Mouse (Mus musculus) kidney, postnatal 10 days (tissue): ENCODE measurements around the gene Me1.

Experiments used
- DNase-seq: peaks from one replicate; pipeline ENCODE4 v3.0.0; 2021; ENCODE audit warnings: mixed read lengths

Me1 gene

DNA sequence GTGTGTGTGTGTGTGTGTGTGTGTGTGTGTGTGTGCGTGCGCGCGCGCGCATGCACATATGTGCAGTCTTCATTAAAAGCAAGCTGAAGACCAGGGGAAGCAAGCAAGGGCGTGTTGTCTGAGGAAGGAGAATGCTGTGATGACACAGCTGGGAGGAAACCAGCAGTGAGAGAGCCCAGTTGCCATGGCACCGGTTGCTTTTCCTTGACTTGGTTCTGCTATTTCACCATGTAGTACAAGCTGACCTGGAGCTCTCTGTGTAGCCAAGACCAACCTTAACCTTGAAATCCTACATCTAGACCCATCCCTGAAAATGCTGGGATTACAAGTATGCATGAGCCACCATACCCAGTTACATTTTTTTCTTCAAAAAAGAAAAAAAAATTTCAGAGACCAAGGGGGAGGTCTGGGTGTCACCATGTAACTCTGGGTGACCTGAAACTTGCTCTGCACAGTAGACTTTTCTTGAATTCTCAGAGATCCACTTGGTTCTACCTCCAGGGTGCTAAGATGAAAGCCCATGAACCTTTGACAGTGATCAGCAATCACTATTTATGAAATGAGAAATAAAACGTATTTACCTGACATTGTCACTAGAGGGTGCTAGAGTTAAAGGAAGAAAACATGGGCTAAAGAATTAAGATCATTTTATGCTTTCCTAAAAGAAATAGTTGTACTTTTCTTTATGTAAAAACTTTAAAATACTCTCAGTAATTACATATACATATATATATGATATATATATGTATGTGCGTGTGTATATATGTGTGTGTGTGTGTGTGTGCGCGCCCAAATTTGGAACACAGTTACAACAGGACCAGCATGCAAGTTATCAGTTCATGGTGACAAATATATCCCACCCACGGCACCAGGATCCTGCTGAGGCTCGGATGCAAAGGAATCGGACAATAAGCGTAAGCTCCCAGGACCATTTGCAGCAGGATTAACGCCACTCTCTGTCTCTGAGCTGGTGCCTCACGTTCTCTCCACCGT, 102.8 kb downstream of the Me1 start:
- no peak for DNase-seq

DNA sequence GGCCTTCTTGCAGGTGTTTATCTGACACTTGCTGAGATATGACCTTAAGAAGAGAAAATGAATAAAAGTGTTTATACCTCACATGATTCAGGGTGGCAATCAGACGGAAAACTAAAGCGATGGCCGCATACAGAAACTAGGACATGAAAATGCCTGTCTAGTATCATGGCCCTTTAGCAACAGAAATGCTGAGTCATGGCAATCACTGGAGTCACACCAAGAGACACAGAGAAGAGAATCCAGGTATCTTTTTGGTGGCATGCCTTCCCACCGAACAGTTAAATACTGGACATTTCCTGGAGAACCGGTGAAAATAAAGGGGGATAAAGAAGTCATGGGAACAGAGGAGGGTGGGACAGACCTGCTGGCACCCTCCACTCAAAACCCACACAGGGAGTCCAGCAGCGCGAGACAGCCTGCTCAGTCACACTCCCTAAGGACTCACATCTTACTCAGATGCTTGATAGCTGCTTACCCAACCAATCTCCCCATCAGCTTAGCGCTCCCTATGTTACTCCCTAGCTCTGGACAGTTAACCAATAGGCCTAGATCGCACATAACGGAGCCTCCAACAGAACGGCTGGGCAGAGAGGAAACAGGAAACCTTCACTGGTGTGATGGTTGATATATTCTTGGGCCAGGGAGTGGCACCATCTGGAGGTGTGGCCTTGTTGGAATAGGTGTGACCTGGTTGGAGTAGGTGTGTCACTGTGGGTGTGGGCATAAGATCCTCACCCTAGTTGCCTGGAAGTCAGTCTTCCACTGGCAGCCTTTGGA, 108.5 kb downstream of the Me1 start:
- no peak for DNase-seq

DNA sequence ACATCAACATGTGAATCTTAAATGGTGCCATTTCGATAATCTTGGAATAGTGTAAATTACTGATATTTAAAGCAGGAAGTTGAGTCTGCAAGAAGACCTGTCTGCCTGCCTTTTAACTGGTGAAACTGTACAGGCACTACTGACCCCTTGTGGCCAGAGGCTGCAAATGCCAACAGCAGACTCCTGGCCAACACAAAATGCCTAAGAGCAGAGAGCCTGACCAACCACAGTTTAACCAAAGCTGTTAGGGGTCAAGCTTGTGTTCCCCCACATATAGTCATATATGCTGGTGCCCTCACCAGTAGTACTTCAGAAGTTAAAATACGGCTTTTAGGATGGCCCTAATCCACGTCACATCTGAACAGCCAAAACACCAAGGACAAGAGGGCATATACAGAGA, 112.0 kb downstream of the Me1 start:
- peak; percentile 80 for DNase-seq

DNA sequence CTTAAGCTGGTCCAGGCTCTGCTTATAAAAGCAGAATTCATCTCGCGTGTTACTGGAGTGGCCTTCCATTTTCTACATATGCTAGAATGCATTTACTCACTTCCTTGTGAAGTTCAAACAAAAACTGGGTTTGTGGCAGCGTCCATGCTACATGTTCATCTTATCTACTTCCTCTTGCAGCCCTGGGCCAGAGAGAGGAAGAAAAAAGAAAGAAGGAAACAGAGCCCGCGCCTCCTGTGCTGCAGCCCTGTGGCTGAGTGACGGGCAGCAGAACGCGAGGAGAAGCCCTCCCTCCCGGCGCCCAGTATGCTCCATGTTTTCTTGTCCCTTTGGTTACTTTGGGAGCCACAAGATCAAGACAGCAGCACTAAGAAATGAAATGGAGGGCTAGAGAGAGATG, 116.1 kb downstream of the Me1 start:
- DNase-seq: no peak

DNA sequence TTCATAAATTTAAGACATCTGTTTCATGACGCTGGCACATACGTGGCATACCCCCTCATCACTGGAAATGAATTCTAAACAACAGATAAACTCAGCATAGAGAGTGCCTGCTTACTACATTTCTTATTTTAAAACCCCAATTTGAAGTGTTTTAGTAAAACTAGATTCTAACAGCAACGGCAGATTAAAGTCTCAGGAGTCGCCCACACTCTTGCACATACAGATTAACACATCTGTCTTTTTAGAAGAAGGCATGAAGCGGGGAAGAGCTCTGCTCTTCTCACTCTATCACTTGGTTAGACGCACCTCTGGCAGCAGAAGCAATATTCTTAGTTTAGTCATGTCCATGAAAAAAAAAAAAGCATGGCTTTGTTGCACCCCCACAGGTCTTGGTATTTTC, 120.6 kb downstream of the Me1 start:
- DNase-seq: no peak

DNA sequence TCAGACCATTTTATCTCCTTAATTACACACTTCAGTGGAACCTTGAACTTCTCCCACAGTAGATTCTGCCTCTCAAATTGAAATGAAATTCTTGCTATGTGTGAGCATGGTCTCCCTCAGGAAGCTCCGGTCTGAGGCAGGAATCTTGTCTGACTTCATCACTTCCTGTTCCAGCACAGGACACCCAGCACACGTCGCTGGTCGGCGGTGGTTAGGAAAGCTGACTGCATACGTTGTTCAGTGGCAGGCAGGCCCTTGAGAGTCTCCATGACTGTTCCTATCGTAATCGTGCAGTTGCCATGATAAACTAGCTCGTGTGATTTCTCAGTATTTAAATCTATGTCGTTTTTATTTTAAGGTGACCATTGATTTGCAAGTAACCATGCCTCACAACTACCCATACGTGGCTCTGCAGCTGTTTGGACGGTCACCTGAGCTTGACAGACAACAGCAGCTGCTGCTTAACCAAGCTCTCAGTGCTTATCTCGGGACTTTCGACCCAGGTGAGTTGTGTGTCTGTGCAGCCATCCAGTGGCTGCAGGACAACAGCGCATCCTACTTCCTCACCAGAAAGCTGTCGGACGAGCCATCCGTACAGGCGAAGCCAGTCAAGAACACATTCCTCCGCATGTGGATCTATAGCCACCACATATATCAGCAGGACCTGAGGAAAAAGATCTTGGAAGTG, 122.0 kb downstream of the Me1 start:
- no peak for DNase-seq

DNA sequence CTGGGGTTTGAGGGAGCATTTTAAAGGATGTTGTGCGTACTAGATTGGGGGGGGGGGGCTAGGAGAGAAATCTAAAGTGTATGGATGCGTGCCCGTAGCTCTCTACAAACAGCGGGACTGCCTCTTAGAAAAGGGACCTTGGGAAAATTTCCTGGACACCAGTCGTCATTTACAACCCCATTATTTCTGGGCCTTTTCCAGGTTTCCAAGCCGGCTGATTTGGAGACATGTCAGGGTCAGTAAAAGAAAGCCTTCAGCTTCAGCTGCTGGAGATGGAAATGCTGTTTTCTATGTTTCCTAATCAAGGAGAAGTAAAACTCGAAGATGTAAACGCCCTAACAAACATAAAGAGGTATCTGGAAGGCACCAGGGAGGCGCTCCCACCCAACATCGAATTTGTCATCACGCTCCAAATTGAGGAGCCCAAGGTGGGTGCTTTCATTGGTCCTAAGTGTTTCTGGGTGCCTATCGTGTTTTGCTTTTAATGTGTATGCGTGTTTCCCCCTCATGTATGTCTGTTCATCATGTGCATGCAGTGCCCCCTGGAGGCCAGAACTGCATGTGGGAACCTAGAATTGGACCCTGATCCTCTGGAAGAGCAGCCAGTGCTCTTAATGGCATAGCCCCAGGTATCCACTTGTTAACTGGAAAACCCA, 123.0 kb downstream of the Me1 start:
- peak; percentile 90 for DNase-seq

DNA sequence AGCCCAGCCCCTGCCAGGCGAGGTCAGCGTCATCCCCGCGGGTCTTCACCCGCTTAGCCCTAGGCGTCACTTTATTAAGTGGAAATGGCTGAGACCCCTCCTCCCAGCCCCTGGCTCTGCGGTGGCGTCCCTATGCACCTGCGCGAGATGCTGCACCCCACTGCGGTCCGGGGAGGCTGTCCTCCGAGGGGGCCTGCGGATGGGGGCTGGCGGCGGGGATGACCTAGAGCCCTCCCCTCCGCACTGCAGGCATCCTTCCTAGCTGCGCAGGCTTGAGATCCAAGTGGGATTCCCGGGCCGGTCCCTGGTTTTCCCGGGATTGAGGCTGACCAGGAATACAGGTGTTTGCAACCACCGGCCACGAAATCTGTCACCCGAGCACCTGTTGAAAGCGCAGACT, 123.6 kb downstream of the Me1 start:
- DNase-seq: no peak

DNA sequence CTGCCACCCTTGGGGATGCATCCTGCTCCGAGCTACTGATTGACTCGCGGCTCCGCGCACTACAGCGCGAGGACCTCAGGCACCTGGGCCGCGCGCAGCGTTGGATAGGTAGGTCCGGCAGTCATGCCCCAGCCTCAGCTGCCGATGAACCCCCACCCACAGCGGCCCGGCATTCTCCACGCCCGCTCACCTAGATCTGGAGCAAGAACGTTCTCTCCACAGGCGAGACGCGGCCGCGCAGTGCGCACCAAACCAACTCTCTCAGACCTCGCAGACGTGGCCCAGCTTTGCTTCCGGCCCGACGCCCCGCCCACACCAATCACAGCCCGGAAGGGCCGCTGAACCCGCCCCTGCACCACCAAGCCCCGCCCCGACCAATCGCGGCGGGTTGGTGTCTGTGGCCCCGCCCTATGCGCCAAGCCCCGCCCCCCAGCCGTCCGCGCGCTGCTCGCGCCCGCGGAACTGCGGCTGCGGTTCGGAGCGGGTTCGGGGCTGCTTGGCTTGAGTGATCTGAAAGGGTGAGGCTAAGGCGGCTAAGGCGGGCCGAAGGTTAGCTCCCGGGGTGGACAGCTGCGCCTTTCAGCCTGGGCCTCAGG, 124.1 kb downstream of the Me1 start, which contains the start of the genes Pgm3 and Rwdd2a:
Gene Pgm3 (minus strand): TSS at position 303 of the 596 bp plus-strand sequence.
Gene Rwdd2a (plus strand): TSS at position 452 of the 596 bp plus-strand sequence.
- peak; percentile 99 for DNase-seq

DNA sequence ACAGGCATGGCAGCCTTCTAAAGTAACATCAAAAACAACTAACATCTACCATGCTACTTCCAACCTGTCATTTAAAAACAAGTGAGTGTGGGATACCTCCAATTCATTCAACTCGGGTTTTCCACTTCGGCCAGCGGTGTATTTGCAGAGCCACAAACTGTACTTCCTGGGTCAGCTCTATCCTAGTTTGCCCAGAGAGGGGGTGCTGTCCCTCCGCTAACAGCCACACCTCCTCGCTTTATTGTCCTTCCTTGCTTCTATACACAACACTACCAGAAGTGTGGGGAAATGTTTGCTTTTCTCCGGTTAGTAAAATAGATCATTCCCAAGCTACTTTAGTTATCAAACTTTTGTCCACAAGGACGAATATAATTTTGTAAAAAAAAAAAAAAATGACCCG, 124.8 kb downstream of the Me1 start:
- no peak for DNase-seq

DNA sequence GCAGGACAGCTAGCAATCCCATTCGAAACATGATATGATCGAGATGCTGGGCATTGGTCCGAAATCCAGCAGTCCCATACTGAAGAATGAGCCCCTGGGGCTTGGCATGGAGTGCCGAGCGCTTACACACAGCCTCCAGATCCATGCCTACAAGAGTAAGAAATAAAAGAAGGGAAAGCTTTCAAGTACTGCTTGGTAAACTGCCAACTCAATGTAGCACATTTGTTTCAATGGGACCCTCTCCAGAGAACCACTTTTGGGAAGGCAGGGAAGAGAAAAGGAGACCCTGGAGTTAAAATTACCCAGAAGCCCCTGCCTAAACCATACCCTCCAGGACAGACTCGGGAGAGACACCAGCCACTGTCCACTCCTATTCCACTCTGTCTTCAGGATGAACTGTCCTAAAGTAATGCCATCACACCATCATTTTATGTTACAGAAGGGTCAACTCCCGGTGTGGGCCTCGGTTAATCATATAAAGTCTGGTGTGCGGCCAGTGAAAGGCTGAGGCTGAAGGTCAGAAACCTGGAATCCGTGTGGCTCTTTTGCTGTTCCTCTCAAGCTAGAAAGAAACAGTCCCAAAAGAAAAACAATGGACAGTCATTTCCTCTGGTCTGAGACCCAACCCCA, 125.4 kb downstream of the Me1 start:
- DNase-seq: peak; percentile 15

DNA sequence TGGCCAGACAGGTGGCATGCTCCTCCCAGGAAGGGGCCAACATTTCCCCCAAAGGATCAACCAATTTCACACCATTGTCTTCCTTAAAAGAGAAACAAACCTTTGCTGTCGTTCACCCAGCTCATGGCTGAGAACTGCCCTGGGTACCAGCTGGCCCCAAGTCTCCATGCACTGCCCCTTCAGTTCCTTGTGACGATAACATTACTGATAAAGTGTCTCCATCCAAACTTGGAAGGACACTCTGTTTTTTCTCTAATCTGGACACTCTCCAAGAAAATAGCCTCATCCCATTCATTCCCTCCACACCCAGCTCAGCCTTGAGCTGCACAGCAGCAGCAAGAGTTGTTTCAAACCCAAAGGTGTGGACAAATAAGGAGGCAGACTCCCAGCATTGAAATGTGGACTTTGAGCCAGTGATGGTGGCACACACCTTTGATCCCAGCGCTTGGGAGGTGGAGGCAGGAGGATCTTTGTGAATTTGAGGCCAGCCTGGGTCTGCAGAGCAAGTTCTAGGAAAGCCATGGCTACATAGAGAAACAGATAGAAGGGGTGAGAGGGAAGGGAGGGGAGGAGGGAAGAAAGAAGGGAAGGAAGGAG, 126.3 kb downstream of the Me1 start:
- no peak for DNase-seq

DNA sequence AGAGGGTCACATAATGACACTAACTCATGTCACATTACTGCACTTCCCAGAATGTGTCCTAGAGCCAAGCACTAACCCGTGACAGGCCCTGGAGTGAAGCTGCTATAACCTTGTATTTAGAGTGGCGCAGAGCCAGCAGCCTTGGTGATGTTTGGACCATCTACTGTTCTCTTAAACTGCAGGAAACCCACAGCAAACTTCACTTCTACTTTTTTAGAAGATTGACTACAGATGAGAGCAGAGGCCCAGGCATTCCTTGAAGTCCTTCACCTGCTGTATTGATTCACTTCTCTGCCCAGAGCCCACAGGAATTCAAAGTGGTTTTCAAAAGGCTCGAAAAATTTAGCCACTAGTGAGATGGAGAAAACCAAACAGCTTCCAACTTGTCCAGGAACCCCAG, 135.2 kb downstream of the Me1 start:
- peak; percentile 56 for DNase-seq

DNA sequence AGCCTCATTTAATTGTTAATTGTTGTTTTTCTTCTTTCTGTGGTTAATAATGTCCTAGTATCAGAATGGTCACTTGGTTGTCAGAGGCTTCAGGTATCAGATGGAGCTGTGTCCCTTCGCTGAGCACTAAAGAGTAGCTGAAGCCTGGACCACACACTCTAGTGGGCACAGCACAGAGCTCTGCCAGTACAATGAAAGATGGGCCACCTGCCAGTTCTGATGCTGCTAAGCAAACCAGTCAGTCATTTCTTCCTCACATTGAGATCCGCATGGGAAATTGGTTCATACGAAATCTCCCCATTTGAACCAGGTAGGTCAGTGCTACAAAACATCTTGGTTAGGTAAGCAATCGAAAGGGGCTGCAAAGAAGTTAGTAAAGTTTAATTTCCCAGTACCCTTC, 141.1 kb downstream of the Me1 start:
- DNase-seq: no peak

DNA sequence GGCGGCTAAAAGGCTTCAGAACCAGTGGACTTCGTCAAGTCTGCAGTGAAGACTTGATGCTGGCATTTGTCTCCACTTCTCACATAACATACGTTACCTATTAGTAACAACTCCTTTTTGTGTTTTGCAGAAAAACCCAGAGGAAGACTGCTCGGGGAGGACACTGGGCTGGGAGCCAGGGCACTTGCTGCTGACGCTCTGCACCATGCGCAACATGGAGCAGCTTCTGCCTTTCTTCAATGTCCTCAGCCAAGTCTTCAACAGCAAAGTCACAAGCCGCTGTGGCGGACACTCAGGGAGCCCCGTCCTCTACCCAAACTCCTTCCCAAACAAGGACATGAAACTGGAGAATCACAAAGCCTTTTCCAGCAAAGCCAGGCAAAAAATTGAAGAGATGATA, 141.9 kb downstream of the Me1 start:
- peak; percentile 22 for DNase-seq

DNA sequence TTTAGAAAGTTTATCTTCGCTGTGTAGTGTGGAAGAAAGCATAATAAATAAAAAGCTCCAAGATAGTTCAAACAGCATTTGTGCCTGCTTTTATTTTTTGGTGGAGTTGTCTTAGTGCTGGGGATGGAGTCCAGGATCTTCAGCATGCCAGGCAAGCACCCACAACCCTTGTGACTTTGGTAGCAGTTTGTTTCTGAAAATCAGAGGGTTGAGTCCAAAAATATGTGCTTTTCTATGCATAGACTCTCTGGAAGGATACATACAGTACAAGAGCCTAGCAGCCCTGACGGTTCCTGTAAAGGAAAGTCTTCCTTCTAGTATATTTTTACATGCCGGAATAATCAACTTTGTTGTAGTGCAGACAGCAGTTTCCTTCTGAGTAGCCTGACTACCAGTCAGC, 145.0 kb downstream of the Me1 start:
- no peak for DNase-seq

DNA sequence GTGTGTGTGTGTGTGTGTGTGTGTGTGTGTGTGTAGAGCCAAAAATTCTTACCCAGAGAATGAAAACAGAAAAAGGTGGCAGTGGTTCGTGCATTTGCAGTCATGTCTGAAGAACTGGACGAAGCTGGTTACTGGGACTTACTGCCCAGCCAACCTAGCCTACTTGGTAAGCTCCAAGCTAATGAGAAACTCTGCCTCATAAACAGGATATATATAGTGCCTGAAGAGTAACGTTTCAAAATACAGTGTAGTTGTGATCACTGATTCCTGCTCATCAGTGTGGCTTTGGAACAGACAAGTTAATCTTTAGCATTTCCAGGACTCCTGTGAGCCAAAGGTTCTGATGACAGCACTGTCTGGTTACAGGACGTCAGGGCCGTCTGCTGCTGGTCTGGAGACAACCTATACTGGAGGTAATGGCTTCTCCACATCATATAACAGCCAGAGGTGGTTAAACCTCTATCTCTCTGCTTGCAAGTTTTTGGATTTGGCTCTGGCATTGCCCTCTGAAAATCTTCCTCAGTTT, 146.1 kb downstream of the Me1 start:
- DNase-seq: no peak

DNA sequence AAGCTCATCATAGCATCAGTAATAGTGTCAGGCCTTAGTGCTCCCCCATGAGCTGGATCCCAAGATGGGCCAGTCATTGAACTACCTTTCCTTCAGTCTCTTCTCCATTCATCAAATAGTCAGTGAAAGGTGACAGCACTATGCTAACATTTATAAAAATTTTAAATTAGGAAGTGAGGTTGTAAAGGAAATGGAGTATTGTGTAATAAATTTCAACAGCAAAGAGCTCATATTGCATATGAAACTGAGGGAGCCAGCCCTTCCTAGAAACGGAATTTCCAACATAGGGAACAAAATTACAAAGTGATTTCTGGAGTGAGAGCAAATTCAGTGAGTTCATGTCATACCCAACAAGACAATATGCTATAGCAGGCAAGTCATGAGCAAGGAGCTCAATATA, 151.2 kb downstream of the Me1 start:
- DNase-seq: no peak

DNA sequence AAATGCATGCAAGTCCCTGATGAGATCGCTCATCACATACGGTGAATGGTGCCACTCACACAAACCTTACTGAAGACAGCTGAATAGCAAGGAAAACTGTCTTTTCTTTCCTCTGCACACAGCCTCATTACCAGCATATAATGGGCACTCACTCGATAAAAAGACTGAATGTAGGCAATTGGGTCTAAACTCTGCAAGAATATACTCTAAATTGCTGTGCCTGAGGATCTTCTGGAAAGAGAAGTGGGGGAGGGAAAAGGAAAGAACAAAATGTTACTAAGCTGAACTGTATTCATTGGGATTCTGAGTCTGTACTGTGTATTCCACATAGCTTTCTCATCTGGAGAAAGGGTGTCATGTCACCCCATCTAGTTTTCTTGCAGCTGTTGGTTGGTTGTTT, 152.3 kb downstream of the Me1 start:
- DNase-seq: no peak

DNA sequence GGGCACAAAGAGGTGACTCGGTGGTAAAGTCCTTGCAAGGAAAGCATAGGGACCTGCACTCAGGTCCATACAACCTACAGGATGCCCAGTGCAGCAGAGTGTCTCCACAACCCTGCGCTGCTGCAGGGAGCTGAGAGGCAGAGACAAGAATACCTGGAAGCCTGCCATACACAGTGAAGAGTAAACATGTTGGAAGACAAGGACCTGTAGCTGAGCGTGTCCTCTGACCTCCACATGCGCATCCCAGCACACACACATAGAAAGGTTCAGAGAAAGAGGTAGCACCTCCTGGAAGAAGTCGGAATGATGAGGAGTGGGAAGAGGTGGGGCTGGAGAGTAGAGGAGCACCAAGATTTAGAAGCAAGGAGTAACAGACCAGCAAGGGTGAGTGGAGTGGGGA, 161.7 kb downstream of the Me1 start:
- no peak for DNase-seq
